Mouse (Mus musculus): Measurements from ENCODE around the gene Rtn4. TPM values are rescaled to one million over a fixed set of nuclear protein-coding genes. Genes with fewer than 3 reads are reported as not detected.
"Not testable (repeated sequence)": the region's sequence is repeated elsewhere in the genome, so short reads cannot be mapped to it uniquely, and the experiment has no call there.

The Rtn4 gene
- polyA plus RNA-seq, 1 experiment from 2014 or later = 111 TPM

DNA sequence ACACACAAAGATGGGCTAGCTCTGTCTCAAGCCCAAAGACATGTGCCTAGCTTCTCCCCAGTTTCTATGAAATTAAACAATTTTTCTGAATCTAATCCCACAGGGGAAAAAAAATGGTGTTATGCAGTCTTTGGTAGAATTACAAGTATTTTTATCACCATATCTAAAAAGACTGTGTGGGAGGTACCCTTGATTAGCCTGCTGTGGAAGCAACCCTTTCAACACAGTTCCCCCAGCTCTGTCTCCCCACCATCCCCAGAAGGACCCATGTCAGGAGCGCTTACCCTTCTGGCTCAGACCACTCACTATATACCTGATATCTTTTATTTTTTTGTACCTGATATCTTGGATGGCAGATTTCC, 56.7 kb downstream of the Rtn4 start:
- no peak for ATAC-seq (ENCODE audit: low FRiP score)
- WGBS = 100% methylated on average over 1 of the region's 1 CpGs
- H3K36me3 ChIP-seq = peaks cover 40% of the 10 kb centered on the region

DNA sequence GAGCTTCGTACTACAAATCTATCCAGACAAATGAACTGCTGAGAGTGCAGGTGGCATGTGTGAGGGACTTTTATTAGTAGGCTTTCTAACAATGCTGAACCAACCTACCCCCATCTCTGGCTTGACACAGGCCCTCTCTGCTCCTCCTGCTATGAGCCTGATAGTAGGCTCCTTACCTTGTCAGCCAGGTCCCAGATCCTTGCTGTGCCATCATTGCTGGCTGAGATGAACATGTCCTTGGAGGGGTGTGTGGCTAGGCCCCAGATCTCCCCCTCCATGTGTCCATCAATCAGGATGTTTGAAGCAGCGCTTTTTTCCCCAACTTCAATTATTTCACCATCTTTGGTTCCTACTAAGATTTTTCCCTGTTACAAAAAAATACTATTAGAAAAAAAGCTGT, 58.3 kb downstream of the Rtn4 start:
- ATAC-seq (ENCODE audit: low FRiP score) = no peak
- H3K27me3 ChIP-seq = no peaks in the 10 kb centered on the region
- H3K4me3 ChIP-seq = no peak overlapping the region
- no peak overlapping the region for H3K4me2 ChIP-seq
- peaks cover 25% of the 10 kb centered on the region for H3K36me3 ChIP-seq
- H3K9me3 ChIP-seq = no peaks in the 10 kb centered on the region
- 95% methylated on average over 2 of the region's 2 CpGs for WGBS
- no peak overlapping the region for H3K27ac ChIP-seq
- no peaks in the 10 kb centered on the region for H3K4me1 ChIP-seq (replicated peaks)
- H3K9ac ChIP-seq = no peak overlapping the region

More for the DNA sequence above, 56.7 kb downstream of the Rtn4 start:
- H3K9ac ChIP-seq = no peak overlapping the region
- no peaks in the 10 kb centered on the region for H3K9me3 ChIP-seq
- H3K4me2 ChIP-seq = no peak overlapping the region
- no peak overlapping the region for H3K27ac ChIP-seq
- H3K4me1 ChIP-seq (replicated peaks) = no peaks in the 10 kb centered on the region
- H3K27me3 ChIP-seq = no peaks in the 10 kb centered on the region
- no peak overlapping the region for H3K4me3 ChIP-seq

DNA sequence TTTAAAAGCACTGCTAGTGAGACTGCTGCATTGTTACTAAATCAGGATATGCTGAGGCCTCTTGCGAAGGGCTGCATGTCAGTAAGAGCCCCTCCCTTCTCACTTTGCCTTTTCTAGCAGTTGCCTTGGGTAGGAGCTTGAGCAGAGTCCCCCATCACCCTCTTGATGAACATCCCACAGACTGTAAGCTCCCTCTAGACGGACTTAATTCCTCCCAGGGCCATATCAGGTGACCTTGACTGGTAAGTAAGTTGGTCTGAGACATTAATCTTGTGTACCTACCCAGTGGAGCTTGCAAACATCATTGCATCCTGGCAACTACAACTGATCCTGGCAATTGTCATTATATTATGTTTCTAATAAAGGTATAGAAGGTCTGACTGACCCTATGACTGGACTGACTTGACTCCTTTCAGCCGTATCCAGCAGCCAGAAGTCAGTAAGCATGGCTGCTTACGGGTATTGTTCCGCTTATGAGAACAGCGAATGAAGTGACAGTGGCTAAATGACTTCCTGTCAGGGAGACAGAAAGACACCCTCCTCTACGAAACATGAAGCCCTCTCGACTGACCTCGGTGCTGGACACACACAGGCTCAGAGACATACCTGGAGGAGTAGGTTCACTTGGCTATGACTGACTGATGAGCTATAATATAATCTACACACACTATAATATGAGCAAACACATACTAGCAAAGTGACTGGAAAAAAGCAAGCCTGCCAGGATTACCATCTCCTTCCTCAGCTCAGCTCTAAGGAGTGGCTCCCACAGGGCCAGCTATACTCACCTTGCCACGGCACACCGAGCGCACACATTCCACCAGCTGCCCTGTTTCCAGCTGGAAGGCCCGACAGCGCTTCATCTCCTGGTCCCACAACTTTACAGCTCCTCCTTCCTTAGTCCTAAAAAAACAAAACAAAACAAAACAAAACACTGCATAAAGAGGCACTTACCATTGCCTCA, 59.2 kb downstream of the Rtn4 start:
- Histone ChIP-seq H3K27ac (no peak overlapping the region), H3K4me1 (replicated peaks) (no peaks in the 10 kb centered on the region), H3K27me3 (no peaks in the 10 kb centered on the region), H3K9ac (no peak overlapping the region), H3K9me3 (no peaks in the 10 kb centered on the region), H3K4me3 (no peak overlapping the region), H3K36me3 (peaks cover 16% of the 10 kb centered on the region), H3K4me2 (no peak overlapping the region)
- ATAC-seq (ENCODE audit: low FRiP score) = no peak
- WGBS = 85% methylated on average over 14 of the region's 14 CpGs

DNA sequence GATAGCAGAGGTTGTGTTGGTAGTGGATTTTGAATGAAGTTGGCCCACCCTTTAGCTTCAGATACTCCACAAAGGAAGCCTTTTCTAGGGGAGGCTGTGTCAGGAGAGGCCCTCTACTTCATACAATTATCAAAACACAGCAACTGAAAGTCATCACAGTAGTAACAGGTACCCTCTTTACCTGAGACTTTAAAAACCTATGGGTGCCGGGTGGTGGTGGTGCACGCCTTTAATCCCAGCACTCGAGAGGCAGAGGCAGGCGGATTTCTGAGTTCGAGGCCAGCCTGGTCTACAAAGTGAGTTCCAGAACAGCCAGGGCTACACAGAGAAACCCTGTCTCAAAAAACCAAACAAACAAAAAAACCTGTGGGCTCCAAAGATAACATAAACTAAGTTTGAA, 63.3 kb downstream of the Rtn4 start:
- not testable (repeated sequence) for H3K36me3 ChIP-seq; H3K27me3 ChIP-seq; H3K4me2 ChIP-seq; ATAC-seq (ENCODE audit: low FRiP score); H3K9ac ChIP-seq; H3K9me3 ChIP-seq; H3K4me1 ChIP-seq (replicated peaks); H3K4me3 ChIP-seq; H3K27ac ChIP-seq
- 95% methylated on average over 5 of the region's 5 CpGs for WGBS

DNA sequence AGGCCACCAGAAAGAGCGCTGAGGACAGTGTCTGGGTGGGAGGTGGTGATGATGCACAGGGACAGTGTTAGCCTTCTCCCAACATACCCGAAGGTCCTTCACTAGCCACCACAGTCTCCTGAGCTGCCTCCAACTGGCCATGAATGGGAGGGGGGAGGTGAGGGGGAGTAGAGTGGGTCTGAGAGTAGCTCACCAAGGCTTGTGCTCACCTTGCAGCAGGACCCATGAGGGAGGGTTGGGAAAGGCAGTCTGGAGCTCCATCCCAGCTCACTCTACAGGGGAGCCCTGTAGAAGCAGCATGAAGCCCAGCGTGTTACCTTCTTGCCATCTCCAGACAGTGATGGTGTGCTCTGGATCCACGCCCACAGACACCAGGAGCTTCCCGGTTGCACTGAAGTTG, 65.9 kb downstream of the Rtn4 start:
- no peak overlapping the region for H3K9ac ChIP-seq
- no peaks in the 10 kb centered on the region for H3K4me1 ChIP-seq (replicated peaks)
- H3K4me3 ChIP-seq = no peak overlapping the region
- no peak overlapping the region for H3K27ac ChIP-seq
- no peaks in the 10 kb centered on the region for H3K27me3 ChIP-seq
- H3K36me3 ChIP-seq = peaks cover 5% of the 10 kb centered on the region; the same call in 1 of the 2 replicates
- WGBS = 81% methylated on average over 5 of the region's 5 CpGs
- H3K4me2 ChIP-seq = no peak overlapping the region
- ATAC-seq (ENCODE audit: low FRiP score) = no peak
- no peaks in the 10 kb centered on the region for H3K9me3 ChIP-seq

DNA sequence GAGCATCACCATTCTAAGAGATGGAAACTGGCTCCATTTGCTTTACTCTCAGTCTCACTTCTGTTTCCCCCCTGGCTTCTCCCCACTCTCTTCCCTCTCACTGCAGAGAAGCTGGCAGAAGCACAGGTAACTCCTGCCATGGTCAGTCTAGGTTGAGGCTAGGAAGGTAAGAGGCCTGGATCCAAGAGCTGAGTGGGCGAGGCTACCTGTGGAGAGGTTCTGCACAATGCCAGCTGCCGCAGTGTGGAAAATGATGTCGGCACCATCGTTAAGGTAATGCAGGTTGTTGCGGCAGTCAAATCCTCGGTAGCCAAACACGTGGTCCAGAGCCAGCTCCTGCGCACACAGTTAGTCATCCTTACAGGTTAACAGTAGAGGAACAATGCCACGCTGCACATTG, 68.6 kb downstream of the Rtn4 start:
- ATAC-seq (ENCODE audit: low FRiP score) = no peak
- Histone ChIP-seq H3K9me3 (no peaks in the 10 kb centered on the region), H3K27me3 (no peaks in the 10 kb centered on the region), H3K9ac (no peak overlapping the region), H3K36me3 (peaks cover 5% of the 10 kb centered on the region; the same call in 1 of the 2 replicates), H3K4me1 (replicated peaks) (peaks cover 7% of the 10 kb centered on the region), H3K4me3 (no peak overlapping the region), H3K27ac (no peak overlapping the region), H3K4me2 (no peak overlapping the region)
- 91% methylated on average over 9 of the region's 9 CpGs for whole genome bisulfite sequencing

DNA sequence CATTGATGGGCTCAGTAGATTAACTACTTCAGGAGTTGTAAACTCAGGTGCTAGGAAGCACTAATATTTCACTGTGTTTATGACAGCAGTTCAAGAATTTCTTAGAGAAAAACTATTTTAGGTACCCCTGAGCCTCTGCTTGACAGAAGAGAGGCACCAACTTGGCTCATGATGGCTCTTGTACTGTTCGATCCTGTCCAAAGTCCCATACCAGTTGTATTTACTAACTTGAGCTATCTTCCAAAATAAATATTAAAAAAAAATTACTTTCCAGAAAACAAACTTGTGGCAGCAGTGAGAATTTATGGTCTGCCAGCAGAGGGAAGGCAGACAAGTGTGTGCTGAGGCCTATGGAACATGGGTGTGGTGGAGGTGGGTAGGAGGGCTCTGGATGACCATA, 70.0 kb downstream of the Rtn4 start:
- H3K4me2 ChIP-seq = no peak overlapping the region
- WGBS = 100% methylated on average over 1 of the region's 1 CpGs
- H3K4me3 ChIP-seq = no peak overlapping the region
- H3K27ac ChIP-seq = no peak overlapping the region
- H3K36me3 ChIP-seq = peaks cover 5% of the 10 kb centered on the region; the same call in 1 of the 2 replicates
- H3K9ac ChIP-seq = no peak overlapping the region
- H3K27me3 ChIP-seq = no peaks in the 10 kb centered on the region
- no peak for ATAC-seq (ENCODE audit: low FRiP score)
- no peaks in the 10 kb centered on the region for H3K9me3 ChIP-seq
- peaks cover 7% of the 10 kb centered on the region for H3K4me1 ChIP-seq (replicated peaks)

DNA sequence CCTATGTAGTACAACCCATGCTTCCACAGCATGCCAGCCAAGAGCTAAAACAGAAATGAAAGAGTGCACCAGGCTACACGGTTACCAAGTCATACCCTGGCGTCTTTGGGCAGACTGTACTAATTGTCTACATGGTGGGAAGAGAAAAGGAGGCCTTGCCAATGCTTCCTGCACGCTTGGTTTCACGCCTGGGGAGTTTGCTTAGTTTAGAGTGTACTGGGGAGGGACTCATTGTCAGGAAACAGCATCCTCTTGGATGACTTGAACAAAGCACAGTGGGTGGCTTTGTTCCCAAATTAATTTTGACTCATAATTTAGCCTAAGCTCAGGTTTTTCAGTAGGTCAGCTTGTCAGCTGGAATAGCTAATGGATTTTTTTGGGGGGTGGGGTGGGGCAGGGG, 72.3 kb downstream of the Rtn4 start:
- no peak overlapping the region for H3K9ac ChIP-seq
- no peak overlapping the region for H3K4me2 ChIP-seq
- no peaks in the 10 kb centered on the region for H3K27me3 ChIP-seq
- no peaks in the 10 kb centered on the region for H3K36me3 ChIP-seq
- H3K4me1 ChIP-seq (replicated peaks) = peaks cover 7% of the 10 kb centered on the region
- no peak overlapping the region for H3K4me3 ChIP-seq
- H3K27ac ChIP-seq = no peak overlapping the region
- 39% methylated on average over 4 of the region's 4 CpGs for WGBS
- ATAC-seq (ENCODE audit: low FRiP score) = no peak
- no peaks in the 10 kb centered on the region for H3K9me3 ChIP-seq

DNA sequence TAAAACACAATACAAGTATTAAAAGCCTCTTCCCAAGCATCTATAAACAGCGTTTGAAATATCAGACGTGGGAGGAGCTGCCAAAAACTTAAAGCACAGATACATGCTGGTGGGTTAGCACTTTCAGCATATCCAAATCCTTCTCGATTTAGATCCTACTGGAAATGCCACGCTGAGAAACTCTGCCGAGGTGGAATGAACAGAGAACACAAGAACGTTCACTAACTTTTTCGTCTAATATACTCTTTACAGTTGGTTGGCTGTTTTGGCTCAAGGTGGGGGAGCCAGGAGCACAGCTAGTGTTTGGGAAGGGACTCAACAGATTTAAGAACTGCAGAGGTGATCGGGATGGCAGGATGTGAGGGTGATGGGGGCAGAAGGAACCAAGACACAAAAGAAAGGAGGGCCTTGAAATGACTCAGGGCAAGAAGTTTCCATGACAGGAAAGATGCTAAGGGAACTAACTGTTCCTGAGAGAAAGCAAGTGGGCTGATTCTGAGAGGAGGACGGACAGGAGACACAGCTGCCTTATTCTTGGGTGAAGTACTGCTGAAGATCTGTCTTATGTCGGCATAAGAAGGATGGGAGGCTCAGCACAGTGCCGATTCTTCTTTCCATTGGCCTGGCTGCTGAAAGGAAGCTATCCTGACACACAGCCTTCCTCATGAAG, 73.7 kb downstream of the Rtn4 start:
- Histone ChIP-seq H3K4me3 (no peak overlapping the region), H3K4me2 (no peak overlapping the region), H3K36me3 (no peaks in the 10 kb centered on the region), H3K27ac (no peak overlapping the region), H3K4me1 (replicated peaks) (peaks cover 7% of the 10 kb centered on the region), H3K27me3 (no peaks in the 10 kb centered on the region), H3K9ac (no peak overlapping the region), H3K9me3 (no peaks in the 10 kb centered on the region)
- 86% methylated on average over 11 of the region's 11 CpGs for WGBS
- no peak for ATAC-seq (ENCODE audit: low FRiP score)

DNA sequence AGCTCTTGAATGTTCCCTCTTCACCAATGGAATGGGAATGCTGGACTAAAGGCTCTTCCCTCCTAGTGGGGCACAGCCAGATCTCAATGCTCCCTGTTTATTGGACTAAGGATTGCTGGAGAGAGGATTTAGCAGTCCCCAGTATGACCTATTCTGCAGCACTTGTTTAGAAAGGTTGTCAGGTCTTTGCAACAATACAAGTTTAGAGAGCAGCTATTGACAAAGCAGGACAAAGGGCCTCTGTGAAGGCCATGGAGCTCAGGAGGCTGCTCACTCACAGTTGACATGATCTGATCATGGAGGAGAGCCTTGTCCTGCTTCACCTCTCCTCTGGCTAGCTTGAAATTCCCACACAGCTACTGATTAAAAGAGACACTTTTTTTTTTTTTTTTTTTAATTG, 75.8 kb downstream of the Rtn4 start:
- Histone ChIP-seq H3K36me3 (no peaks in the 10 kb centered on the region), H3K4me2 (no peak overlapping the region), H3K9me3 (no peaks in the 10 kb centered on the region), H3K27ac (no peak overlapping the region), H3K4me1 (replicated peaks) (peaks cover 7% of the 10 kb centered on the region), H3K27me3 (no peaks in the 10 kb centered on the region), H3K9ac (no peak overlapping the region), H3K4me3 (no peak overlapping the region)
- ATAC-seq (ENCODE audit: low FRiP score) = no peak

DNA sequence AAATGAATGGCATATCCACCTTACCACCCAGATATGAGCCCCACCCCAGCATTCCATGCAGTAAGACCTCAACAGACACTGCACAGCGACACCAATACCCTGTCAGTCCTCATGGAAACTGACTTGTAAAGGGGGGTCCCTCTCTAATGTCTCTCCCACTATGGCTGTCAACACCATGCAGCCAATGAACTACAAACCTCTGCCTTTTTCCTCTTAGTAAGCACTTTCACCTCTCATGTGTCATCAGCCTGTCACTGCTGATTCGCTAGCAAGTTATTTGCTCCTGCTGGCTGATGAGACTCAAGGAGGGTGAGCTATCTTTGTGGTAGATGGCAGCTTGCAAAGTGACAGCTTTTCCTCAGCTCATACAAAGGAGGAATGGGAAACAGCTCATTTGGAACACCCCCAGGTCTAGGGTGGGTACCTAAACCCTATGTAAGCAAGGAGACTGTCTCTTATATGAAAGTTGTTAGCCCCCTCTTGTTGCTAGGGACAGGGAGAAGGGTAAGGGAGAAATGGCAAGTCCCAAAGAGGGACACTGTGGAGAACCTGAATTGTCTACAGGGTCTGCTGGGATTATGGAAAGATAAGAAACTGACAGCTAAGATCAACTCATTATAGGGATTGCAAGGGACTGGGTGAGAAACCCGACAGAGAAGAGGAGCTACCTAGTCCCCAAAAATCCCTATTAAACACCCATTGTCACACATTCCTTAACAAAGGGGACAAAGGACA, 78.1 kb downstream of the Rtn4 start:
- Histone ChIP-seq H3K9me3 (no peaks in the 10 kb centered on the region), H3K27ac (no peak overlapping the region), H3K9ac (no peak overlapping the region), H3K4me1 (replicated peaks) (peaks cover 6% of the 10 kb centered on the region; the same call in 1 of the 2 replicates), H3K27me3 (no peaks in the 10 kb centered on the region), H3K36me3 (no peaks in the 10 kb centered on the region), H3K4me3 (no peak overlapping the region), H3K4me2 (no peak overlapping the region)
- ATAC-seq (ENCODE audit: low FRiP score) = no peak
- WGBS = 67% methylated on average over 3 of the region's 3 CpGs

DNA sequence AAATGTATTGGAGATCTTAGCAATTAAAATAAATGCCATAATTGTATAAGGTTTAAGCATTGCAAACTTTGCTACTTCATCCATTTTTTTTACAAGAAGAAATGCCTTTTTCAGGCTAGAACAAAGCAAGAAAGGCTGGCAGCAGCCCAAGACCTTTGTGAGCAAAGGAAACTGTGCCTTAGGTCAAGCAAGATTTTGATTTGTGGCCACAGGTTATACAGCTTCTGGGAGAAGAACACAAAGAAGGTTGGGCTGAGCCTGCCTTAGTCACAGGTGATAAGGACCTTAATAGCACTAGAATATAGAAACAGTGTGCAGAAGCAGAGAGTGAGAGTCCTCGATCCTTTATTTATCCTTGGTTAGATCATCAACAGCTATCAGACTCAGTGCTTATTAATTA, 79.5 kb downstream of the Rtn4 start:
- no peak for ATAC-seq (ENCODE audit: low FRiP score)
- no peaks in the 10 kb centered on the region for H3K9me3 ChIP-seq
- WGBS = 100% methylated on average over 1 of the region's 1 CpGs
- H3K9ac ChIP-seq = no peak overlapping the region
- H3K27ac ChIP-seq = no peak overlapping the region
- H3K36me3 ChIP-seq = no peaks in the 10 kb centered on the region
- peaks cover 6% of the 10 kb centered on the region; the same call in 1 of the 2 replicates for H3K4me1 ChIP-seq (replicated peaks)
- no peak overlapping the region for H3K4me2 ChIP-seq
- H3K4me3 ChIP-seq = no peak overlapping the region
- H3K27me3 ChIP-seq = no peaks in the 10 kb centered on the region
